Mouse (Mus musculus) lung, embryonic 15.5 days (tissue): ENCODE data around the gene Tmem179b. TPM values are rescaled to one million over a fixed set of nuclear protein-coding genes. Genes with fewer than 3 reads are reported as not detected.

ENCODE experiments used
- ATAC-seq: fragments of 200-750 bp; cut with Nextera tagmentation; 2 replicates; pipeline ENCODE4 v1.8.0; 2017; ENCODE audit warnings: moderate number of reproducible peaks, borderline replicate concordance; ENCODE audit not compliant: low FRiP score, low TSS enrichment; ENCODE audit errors: extremely low read depth
- H3K27ac ChIP-seq: fragments of 300-500 bp; sonication (generic); 2 replicates; pipeline ENCODE4 v1.5.1; 2015; ENCODE audit warnings: moderate library complexity, mild to moderate bottlenecking, inconsistent platforms
- H3K27me3 ChIP-seq: fragments of 300-500 bp; sonication (generic); 2 replicates; pipeline ENCODE4 v1.6.1; 2015; ENCODE audit warnings: inconsistent platforms
- H3K36me3 ChIP-seq: fragments of 300-500 bp; sonication (generic); 2 replicates; pipeline ENCODE4 v1.6.1; 2015; ENCODE audit warnings: inconsistent platforms
- H3K4me1 ChIP-seq: fragments of 300-500 bp; sonication (generic); 2 replicates; pipeline ENCODE4 v1.6.1; 2015; ENCODE audit warnings: inconsistent platforms
- H3K4me2 ChIP-seq: fragments of 300-500 bp; sonication (generic); 2 replicates; pipeline ENCODE4 v1.6.1; 2015; ENCODE audit warnings: inconsistent platforms, mild to moderate bottlenecking, moderate library complexity
- H3K4me3 ChIP-seq: fragments of 300-500 bp; sonication (generic); 2 replicates; pipeline ENCODE4 v1.5.1; 2015; ENCODE audit warnings: mild to moderate bottlenecking, inconsistent platforms
- H3K9ac ChIP-seq: fragments of 300-500 bp; sonication (generic); 2 replicates; pipeline ENCODE4 v1.6.1; 2015; ENCODE audit warnings: inconsistent platforms
- H3K9me3 ChIP-seq: fragments of 300-500 bp; sonication (generic); 2 replicates; pipeline ENCODE4 v1.6.1; 2016; ENCODE audit warnings: inconsistent platforms
- WGBS: fragments of 180-500 bp; shearing (Covaris S2); methylation state at CpG from one replicate; pipeline ENCODE4 v1.1.7; 2015; 5-methylcytosine and 5-hydroxymethylcytosine counted together
- polyA plus RNA-seq: library from polyadenylated mRNA; unstranded; fragments of >200 nt; fragmentation: Nextera tagmentation; extraction: Ambion mirVana; gene quantifications from 2 replicates; pipeline ENCODE4 v1.2.1, GENCODE M21; 2015

The Tmem179b gene
- polyA plus RNA-seq, result 77.2 and 81.3 TPM in 2 replicates

GRCm38 (mm10) chr19:8774086-8774835 is at the start of gene Tmem179b:
Gene Tmem179b (minus strand): TSS chr19:8774467.
- no peaks in the 10 kb centered on the region for H3K9me3 ChIP-seq
- H3K4me1 ChIP-seq, result peaks cover 32% of the 10 kb centered on the region
- WGBS, result under 1% methylated on average over 63 of the region's 68 CpGs
- ATAC-seq, result peak; percentile 92
- H3K4me3 ChIP-seq, result peak within 1 kb of the TSS; percentile 67
- peak within 1 kb of the TSS; percentile 93 for H3K9ac ChIP-seq
- peak within 1 kb of the TSS; percentile 87 for H3K4me2 ChIP-seq
- no peaks in the 10 kb centered on the region for H3K27me3 ChIP-seq
- peak within 1 kb of the TSS; percentile 99 for H3K27ac ChIP-seq
- H3K36me3 ChIP-seq, result peaks cover 26% of the 10 kb centered on the region

GRCm38 (mm10) chr19:8822696-8823095 is 48.4 kb upstream of the Tmem179b start:
- Histone ChIP-seq H3K27ac (no peak overlapping the region), H3K9me3 (no peaks in the 10 kb centered on the region), H3K4me2 (peak overlapping the region; percentile 66), H3K36me3 (peaks cover 51% of the 10 kb centered on the region), H3K4me3 (peak overlapping the region; percentile 96), H3K4me1 (peaks cover 20% of the 10 kb centered on the region), H3K27me3 (no peaks in the 10 kb centered on the region), H3K9ac (0 out of 2 replicates have a peak overlapping the region, but pooled peaks have one; percentile 10)
- 70% methylated on average over 8 of the region's 8 CpGs for WGBS
- ATAC-seq, result no peak

DNA sequence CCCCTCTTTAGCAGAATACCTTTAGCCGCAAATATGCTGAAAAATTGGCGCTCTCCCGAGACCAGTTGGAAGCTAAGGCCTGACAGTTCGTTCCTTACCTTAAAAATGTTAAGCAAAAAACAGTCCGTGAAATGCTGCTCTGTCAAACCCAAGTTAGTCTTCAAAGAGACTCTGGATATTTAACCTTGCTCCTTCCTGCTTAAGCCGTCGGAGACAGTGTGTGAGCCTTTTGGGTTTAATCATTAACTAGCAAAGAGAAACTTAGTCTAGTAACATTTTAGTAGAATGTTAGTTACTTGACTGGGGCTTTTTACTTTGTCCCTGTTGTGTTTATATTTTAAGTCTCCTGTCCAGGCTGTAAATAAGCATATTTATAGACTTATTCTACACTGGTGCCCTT is 46.9 kb upstream of the Tmem179b start:
- H3K9me3 ChIP-seq, result no peaks in the 10 kb centered on the region
- under 1% methylated on average over 7 of the region's 7 CpGs for WGBS
- peak overlapping the region; percentile 97 for H3K9ac ChIP-seq
- H3K27ac ChIP-seq, result peak overlapping the region; percentile 100
- peak overlapping the region; percentile 66 for H3K4me2 ChIP-seq
- peaks cover 35% of the 10 kb centered on the region for H3K36me3 ChIP-seq
- H3K4me1 ChIP-seq, result peaks cover 32% of the 10 kb centered on the region
- H3K27me3 ChIP-seq, result no peaks in the 10 kb centered on the region
- H3K4me3 ChIP-seq, result peak overlapping the region; percentile 96
- no peak for ATAC-seq

- Histone ChIP-seq H3K4me2 (peak overlapping the region; percentile 66), H3K4me1 (peaks cover 37% of the 10 kb centered on the region), H3K4me3 (peak overlapping the region; percentile 96), H3K9ac (peak overlapping the region; percentile 97), H3K27me3 (no peaks in the 10 kb centered on the region), H3K9me3 (no peaks in the 10 kb centered on the region), H3K27ac (peak overlapping the region; percentile 100), H3K36me3 (peaks cover 34% of the 10 kb centered on the region)
- under 1% methylated on average over 47 of the region's 48 CpGs for WGBS
- no peak; the same call in 1 of the 2 replicates for ATAC-seq
These were observed 46.2 kb upstream of the Tmem179b start for GRCm38 (mm10) chr19:8820424-8820956.

GRCm38 (mm10) chr19:8819596-8820423 is 45.5 kb upstream of the Tmem179b start, which contains the start of gene Hnrnpul2:
Gene Hnrnpul2 (plus strand): TSS chr19:8820010.
- no peaks in the 10 kb centered on the region for H3K27me3 ChIP-seq
- H3K4me3 ChIP-seq, result peak within 1 kb of the TSS; percentile 96
- peaks cover 37% of the 10 kb centered on the region for H3K4me1 ChIP-seq
- peak within 1 kb of the TSS; percentile 97 for H3K9ac ChIP-seq
- peaks cover 32% of the 10 kb centered on the region for H3K36me3 ChIP-seq
- no peaks in the 10 kb centered on the region for H3K9me3 ChIP-seq
- ATAC-seq, result peak; percentile 96
- peak within 1 kb of the TSS; percentile 100 for H3K27ac ChIP-seq
- H3K4me2 ChIP-seq, result peak within 1 kb of the TSS; percentile 66
- under 1% methylated on average over 80 of the region's 83 CpGs for WGBS

GRCm38 (mm10) chr19:8818801-8819595 is 44.7 kb upstream of the Tmem179b start, which contains the start of gene Ttc9c:
Gene Ttc9c (minus strand): TSS chr19:8819333.
- Histone ChIP-seq H3K9me3 (no peaks in the 10 kb centered on the region), H3K27me3 (no peaks in the 10 kb centered on the region), H3K4me1 (peaks cover 37% of the 10 kb centered on the region), H3K4me2 (peak within 1 kb of the TSS; percentile 66), H3K27ac (peak within 1 kb of the TSS; percentile 100), H3K9ac (peak within 1 kb of the TSS; percentile 97), H3K36me3 (peaks cover 31% of the 10 kb centered on the region), H3K4me3 (peak within 1 kb of the TSS; percentile 96)
- under 1% methylated on average over 33 of the region's 33 CpGs for WGBS
- ATAC-seq, result peak; percentile 92

GRCm38 (mm10) chr19:8818301-8818798 is 44.1 kb upstream of the Tmem179b start:
- peaks cover 31% of the 10 kb centered on the region for H3K36me3 ChIP-seq
- 14% methylated on average over 14 of the region's 14 CpGs for WGBS
- peak overlapping the region; percentile 72 for H3K9ac ChIP-seq
- ATAC-seq, result no peak
- peak overlapping the region; percentile 96 for H3K4me3 ChIP-seq
- H3K4me1 ChIP-seq, result peaks cover 37% of the 10 kb centered on the region
- no peaks in the 10 kb centered on the region for H3K27me3 ChIP-seq
- H3K27ac ChIP-seq, result peak overlapping the region; percentile 100
- no peaks in the 10 kb centered on the region for H3K9me3 ChIP-seq
- peak overlapping the region; percentile 66 for H3K4me2 ChIP-seq

DNA sequence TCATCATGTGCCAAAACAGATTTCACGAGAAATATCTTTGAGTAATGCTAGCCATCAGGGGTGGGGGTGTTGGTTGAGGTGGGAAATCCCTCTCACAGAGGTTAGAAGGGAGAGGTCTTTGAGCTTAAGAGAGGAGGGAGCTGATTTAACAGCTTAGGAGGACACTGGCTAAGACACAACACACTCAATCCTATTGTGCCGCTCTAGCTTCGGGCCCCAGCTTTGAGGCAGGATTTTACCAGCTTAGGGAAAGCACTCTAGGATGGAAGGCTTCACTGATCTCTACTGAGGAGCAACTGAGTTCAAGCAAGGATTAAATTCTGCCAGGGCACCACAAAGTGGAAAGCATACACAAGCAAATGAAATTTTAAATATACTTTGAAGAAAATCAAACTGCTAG is 42.7 kb upstream of the Tmem179b start:
- Histone ChIP-seq H3K27me3 (no peaks in the 10 kb centered on the region), H3K9ac (no peak overlapping the region), H3K4me2 (peak overlapping the region; percentile 66; the same call in 1 of the 2 replicates), H3K36me3 (peaks cover 37% of the 10 kb centered on the region), H3K4me1 (peaks cover 25% of the 10 kb centered on the region), H3K4me3 (peak overlapping the region; percentile 9; the same call in 1 of the 2 replicates), H3K9me3 (no peaks in the 10 kb centered on the region), H3K27ac (no peak overlapping the region)
- WGBS, result 68% methylated on average over 3 of the region's 3 CpGs
- no peak for ATAC-seq

- Histone ChIP-seq H3K4me3 (no peak overlapping the region), H3K4me1 (peaks cover 22% of the 10 kb centered on the region), H3K9me3 (no peaks in the 10 kb centered on the region), H3K27ac (no peak overlapping the region), H3K36me3 (peaks cover 46% of the 10 kb centered on the region), H3K9ac (no peak overlapping the region), H3K27me3 (no peaks in the 10 kb centered on the region), H3K4me2 (no peak overlapping the region)
- 69% methylated on average over 11 of the region's 11 CpGs for WGBS
- ATAC-seq, result no peak
These were observed 41.5 kb upstream of the Tmem179b start for GRCm38 (mm10) chr19:8815812-8816211.

DNA sequence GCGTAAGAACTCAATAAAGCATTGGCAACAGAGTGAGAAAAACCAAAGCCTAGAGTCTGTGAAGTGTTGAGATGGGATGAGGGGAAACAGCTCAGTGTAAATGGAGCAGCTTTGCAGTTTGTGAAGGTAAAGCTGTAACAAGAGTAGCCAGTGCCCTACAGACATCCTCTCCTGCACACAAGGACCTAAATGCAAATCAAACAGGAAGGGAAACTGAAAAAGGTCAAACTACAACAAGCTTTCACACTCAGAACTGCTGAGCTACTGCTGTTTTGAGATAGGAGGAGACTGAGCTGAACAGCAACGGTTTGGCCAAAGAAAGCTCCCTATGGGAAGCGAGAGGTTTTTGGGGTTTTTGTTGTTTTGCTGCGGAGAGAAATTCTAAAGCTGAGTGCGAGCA is 32.5 kb upstream of the Tmem179b start:
- Histone ChIP-seq H3K9ac (no peak overlapping the region), H3K4me3 (no peak overlapping the region), H3K4me1 (peaks cover 8% of the 10 kb centered on the region), H3K9me3 (no peaks in the 10 kb centered on the region), H3K27ac (no peak overlapping the region), H3K4me2 (no peak overlapping the region), H3K36me3 (peaks cover 53% of the 10 kb centered on the region), H3K27me3 (no peaks in the 10 kb centered on the region)
- WGBS, result 93% methylated on average over 5 of the region's 5 CpGs
- no peak for ATAC-seq
